Mouse (Mus musculus): Measurements from ENCODE around the gene Fbn1. TPM values are rescaled to one million over a fixed set of nuclear protein-coding genes. Genes with fewer than 3 reads are reported as not detected.

Gene Fbn1
- polyA plus RNA-seq, 1 experiment from 2014 or later: 33.7 TPM

DNA sequence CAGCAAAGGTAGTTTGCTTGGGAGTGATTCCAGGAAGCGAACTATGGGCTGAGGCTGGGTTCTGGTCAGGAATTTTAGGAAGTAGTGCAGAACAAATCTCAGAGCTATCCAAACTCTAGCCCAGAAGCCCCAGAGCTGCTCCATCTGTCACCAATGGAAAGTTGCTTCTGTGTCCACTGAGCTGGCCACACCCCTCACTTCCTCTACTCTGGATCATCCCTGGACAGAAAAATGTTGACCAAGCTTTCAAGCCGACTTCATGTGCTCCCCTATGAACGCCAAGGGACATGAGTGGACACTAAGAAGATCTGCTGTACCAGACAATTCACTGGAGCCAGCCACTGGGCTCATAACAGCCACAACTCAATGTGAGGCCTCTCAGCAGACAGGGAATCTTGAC lies 31.6 kb downstream of the Fbn1 start:
- Histone ChIP-seq H3K27me3 (ENCODE audit: control insufficient read depth, insufficient read depth, low read length) (no peaks in the 10 kb centered on the region), H3K4me3 (replicated peaks; ENCODE audit: low read length) (no peak overlapping the region)

GRCm38 (mm10) chr2:125474690-125475089 lies 33.1 kb downstream of the Fbn1 start:
- no peaks in the 10 kb centered on the region for H3K36me3 ChIP-seq (ENCODE audit: control insufficient read depth, insufficient read depth, low read length)
- WGBS: 80% methylated on average over 5 of the region's 5 CpGs

More for the DNA sequence above, 31.6 kb downstream of the Fbn1 start:
- Histone ChIP-seq H3K27ac (ENCODE audit: low read length) (no peak overlapping the region), H3K4me1 (ENCODE audit: control insufficient read depth, insufficient read depth, low read length) (peaks cover 13% of the 10 kb centered on the region), H3K9me3 (replicated peaks; ENCODE audit: control insufficient read depth, low read length) (no peaks in the 10 kb centered on the region), H3K9ac (ENCODE audit: low read length) (no peak overlapping the region), H3K4me2 (ENCODE audit: low read depth, low read length) (no peak overlapping the region), H3K36me3 (ENCODE audit: control insufficient read depth, insufficient read depth, low read length) (no peaks in the 10 kb centered on the region)
- 69% methylated on average over 3 of the region's 3 CpGs for WGBS
- no peak for ATAC-seq (ENCODE audit: insufficient read depth, low FRiP score)

DNA sequence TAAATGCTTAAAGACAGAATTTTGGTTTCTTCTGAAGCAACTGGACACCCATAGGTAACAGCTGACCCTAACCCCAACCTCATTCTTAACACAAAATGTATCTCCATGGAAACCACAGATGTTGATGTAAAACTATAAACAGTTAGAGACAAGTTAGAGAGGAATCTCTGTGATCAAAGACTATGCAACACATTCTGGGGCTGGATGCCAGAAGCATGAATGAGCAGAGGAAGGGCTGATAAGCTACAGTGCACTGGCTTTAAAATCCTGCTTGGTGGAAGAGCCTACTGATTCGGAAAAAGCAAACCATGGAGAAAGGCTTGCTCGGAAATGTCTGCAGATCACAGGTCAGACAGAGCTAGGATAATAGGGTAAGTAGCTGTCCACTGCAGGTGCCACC lies 34.6 kb downstream of the Fbn1 start:
- 55% methylated on average over 2 of the region's 2 CpGs for WGBS
- no peak for ATAC-seq (ENCODE audit: insufficient read depth, low FRiP score)
- Histone ChIP-seq H3K27me3 (ENCODE audit: control insufficient read depth, insufficient read depth, low read length) (no peaks in the 10 kb centered on the region), H3K4me2 (ENCODE audit: low read depth, low read length) (no peak overlapping the region), H3K4me3 (replicated peaks; ENCODE audit: low read length) (no peak overlapping the region), H3K4me1 (ENCODE audit: control insufficient read depth, insufficient read depth, low read length) (peaks cover 10% of the 10 kb centered on the region), H3K9me3 (replicated peaks; ENCODE audit: control insufficient read depth, low read length) (no peaks in the 10 kb centered on the region), H3K27ac (ENCODE audit: low read length) (no peak overlapping the region), H3K9ac (ENCODE audit: low read length) (no peak overlapping the region), H3K36me3 (ENCODE audit: control insufficient read depth, insufficient read depth, low read length) (no peaks in the 10 kb centered on the region)

More at GRCm38 (mm10) chr2:125474690-125475089, 33.1 kb downstream of the Fbn1 start:
- H3K4me2 ChIP-seq (ENCODE audit: low read depth, low read length): no peak overlapping the region
- H3K9ac ChIP-seq (ENCODE audit: low read length): no peak overlapping the region
- H3K9me3 ChIP-seq (replicated peaks; ENCODE audit: control insufficient read depth, low read length): no peaks in the 10 kb centered on the region
- H3K27ac ChIP-seq (ENCODE audit: low read length): no peak overlapping the region
- H3K4me3 ChIP-seq (replicated peaks; ENCODE audit: low read length): no peak overlapping the region
- peaks cover 10% of the 10 kb centered on the region for H3K4me1 ChIP-seq (ENCODE audit: control insufficient read depth, insufficient read depth, low read length)
- no peak for ATAC-seq (ENCODE audit: insufficient read depth, low FRiP score)
- H3K27me3 ChIP-seq (ENCODE audit: control insufficient read depth, insufficient read depth, low read length): no peaks in the 10 kb centered on the region

- H3K4me2 ChIP-seq (ENCODE audit: low read depth, low read length): no peak overlapping the region
- peaks cover 10% of the 10 kb centered on the region for H3K4me1 ChIP-seq (ENCODE audit: control insufficient read depth, insufficient read depth, low read length)
- H3K36me3 ChIP-seq (ENCODE audit: control insufficient read depth, insufficient read depth, low read length): peaks cover 3% of the 10 kb centered on the region; the same call in 1 of the 2 replicates
- no peak overlapping the region for H3K4me3 ChIP-seq (replicated peaks; ENCODE audit: low read length)
- no peaks in the 10 kb centered on the region for H3K9me3 ChIP-seq (replicated peaks; ENCODE audit: control insufficient read depth, low read length)
- no peaks in the 10 kb centered on the region for H3K27me3 ChIP-seq (ENCODE audit: control insufficient read depth, insufficient read depth, low read length)
- no peak overlapping the region for H3K27ac ChIP-seq (ENCODE audit: low read length)
- 78% methylated on average over 4 of the region's 4 CpGs for WGBS
- ATAC-seq (ENCODE audit: insufficient read depth, low FRiP score): no peak
- no peak overlapping the region for H3K9ac ChIP-seq (ENCODE audit: low read length)
Measured at GRCm38 (mm10) chr2:125471721-125472120, 36.1 kb downstream of the Fbn1 start.

DNA sequence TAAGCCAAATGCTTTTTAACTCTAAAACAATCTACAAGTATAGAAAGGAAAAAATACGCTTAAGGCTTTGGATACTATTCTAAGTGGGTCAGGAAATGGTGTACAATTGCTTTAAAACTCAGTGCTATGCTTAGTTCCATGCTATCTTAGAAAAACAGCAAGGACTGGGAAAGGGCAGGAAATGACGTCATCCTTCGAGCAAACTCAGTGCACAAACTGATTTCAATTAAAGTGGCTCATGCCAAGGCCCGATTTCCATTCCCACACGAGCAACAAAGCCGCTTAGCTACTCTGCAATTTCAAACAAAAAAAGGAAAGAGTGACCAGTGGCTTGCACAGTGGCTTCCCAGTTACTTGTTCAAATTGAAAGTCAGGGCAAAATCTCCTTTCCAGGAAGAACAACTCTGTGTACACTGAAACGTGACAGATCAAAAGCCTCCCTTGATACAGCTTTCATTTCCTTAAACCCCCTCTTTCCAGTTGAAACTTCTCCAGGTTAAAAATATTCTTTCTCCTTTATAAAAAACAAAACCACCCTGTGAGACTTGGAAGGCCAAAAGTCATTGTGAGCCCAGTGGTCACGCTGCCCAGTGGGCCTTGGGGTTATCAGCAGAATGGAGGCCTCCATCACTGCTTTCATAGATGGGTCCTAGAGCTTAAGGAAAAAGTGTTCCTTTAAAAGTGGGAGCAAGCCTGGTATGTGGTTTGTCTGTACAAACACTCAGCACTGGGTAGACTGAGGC lies 37.1 kb downstream of the Fbn1 start:
- Histone ChIP-seq H3K27me3 (ENCODE audit: control insufficient read depth, insufficient read depth, low read length) (no peaks in the 10 kb centered on the region), H3K36me3 (ENCODE audit: control insufficient read depth, insufficient read depth, low read length) (peaks cover 3% of the 10 kb centered on the region; the same call in 1 of the 2 replicates), H3K9me3 (replicated peaks; ENCODE audit: control insufficient read depth, low read length) (no peaks in the 10 kb centered on the region), H3K9ac (ENCODE audit: low read length) (no peak overlapping the region), H3K27ac (ENCODE audit: low read length) (peak overlapping the region; percentile 46), H3K4me1 (ENCODE audit: control insufficient read depth, insufficient read depth, low read length) (peaks cover 10% of the 10 kb centered on the region), H3K4me3 (replicated peaks; ENCODE audit: low read length) (no peak overlapping the region), H3K4me2 (ENCODE audit: low read depth, low read length) (no peak overlapping the region)
- WGBS: 39% methylated on average over 8 of the region's 8 CpGs
- no peak for ATAC-seq (ENCODE audit: insufficient read depth, low FRiP score)

GRCm38 (mm10) chr2:125464036-125464435 lies 43.8 kb downstream of the Fbn1 start:
- Histone ChIP-seq H3K4me1 (ENCODE audit: control insufficient read depth, insufficient read depth, low read length) (peaks cover 6% of the 10 kb centered on the region; the same call in 1 of the 2 replicates), H3K9me3 (replicated peaks; ENCODE audit: control insufficient read depth, low read length) (no peaks in the 10 kb centered on the region), H3K9ac (ENCODE audit: low read length) (no peak overlapping the region), H3K27ac (ENCODE audit: low read length) (no peak overlapping the region), H3K36me3 (ENCODE audit: control insufficient read depth, insufficient read depth, low read length) (peaks cover 6% of the 10 kb centered on the region; the same call in 1 of the 2 replicates), H3K27me3 (ENCODE audit: control insufficient read depth, insufficient read depth, low read length) (no peaks in the 10 kb centered on the region), H3K4me3 (replicated peaks; ENCODE audit: low read length) (no peak overlapping the region), H3K4me2 (ENCODE audit: low read depth, low read length) (no peak overlapping the region)
- ATAC-seq (ENCODE audit: insufficient read depth, low FRiP score): no peak
- WGBS: 80% methylated on average over 6 of the region's 6 CpGs

- no peaks in the 10 kb centered on the region for H3K36me3 ChIP-seq (ENCODE audit: control insufficient read depth, insufficient read depth, low read length)
- no peaks in the 10 kb centered on the region for H3K27me3 ChIP-seq (ENCODE audit: control insufficient read depth, insufficient read depth, low read length)
- peak overlapping the region; percentile 53; the same call in 1 of the 2 replicates for H3K27ac ChIP-seq (ENCODE audit: low read length)
- no peak overlapping the region for H3K4me2 ChIP-seq (ENCODE audit: low read depth, low read length)
- no peak overlapping the region for H3K4me3 ChIP-seq (replicated peaks; ENCODE audit: low read length)
- no peaks in the 10 kb centered on the region for H3K9me3 ChIP-seq (replicated peaks; ENCODE audit: control insufficient read depth, low read length)
- peaks cover 9% of the 10 kb centered on the region; the same call in 1 of the 2 replicates for H3K4me1 ChIP-seq (ENCODE audit: control insufficient read depth, insufficient read depth, low read length)
- no peak overlapping the region for H3K9ac ChIP-seq (ENCODE audit: low read length)
- 0 out of 2 replicates have a peak, but pooled peaks have one; percentile 17 for ATAC-seq (ENCODE audit: insufficient read depth, low FRiP score)
- 44% methylated on average over 3 of the region's 3 CpGs for WGBS
Measured at GRCm38 (mm10) chr2:125459087-125459486, 48.7 kb downstream of the Fbn1 start.

- no peak overlapping the region for H3K27ac ChIP-seq (ENCODE audit: low read length)
- no peak overlapping the region for H3K4me2 ChIP-seq (ENCODE audit: low read depth, low read length)
- H3K4me1 ChIP-seq (ENCODE audit: control insufficient read depth, insufficient read depth, low read length): peaks cover 9% of the 10 kb centered on the region; the same call in 1 of the 2 replicates
- H3K9me3 ChIP-seq (replicated peaks; ENCODE audit: control insufficient read depth, low read length): no peaks in the 10 kb centered on the region
- no peaks in the 10 kb centered on the region for H3K36me3 ChIP-seq (ENCODE audit: control insufficient read depth, insufficient read depth, low read length)
- ATAC-seq (ENCODE audit: insufficient read depth, low FRiP score): no peak
- H3K27me3 ChIP-seq (ENCODE audit: control insufficient read depth, insufficient read depth, low read length): no peaks in the 10 kb centered on the region
- no peak overlapping the region for H3K9ac ChIP-seq (ENCODE audit: low read length)
- no peak overlapping the region for H3K4me3 ChIP-seq (replicated peaks; ENCODE audit: low read length)
- 77% methylated on average over 15 of the region's 15 CpGs for WGBS
Measured at GRCm38 (mm10) chr2:125456059-125456789, 51.6 kb downstream of the Fbn1 start.

- Histone ChIP-seq H3K4me1 (ENCODE audit: control insufficient read depth, insufficient read depth, low read length) (peaks cover 9% of the 10 kb centered on the region; the same call in 1 of the 2 replicates), H3K4me3 (replicated peaks; ENCODE audit: low read length) (no peak overlapping the region), H3K4me2 (ENCODE audit: low read depth, low read length) (no peak overlapping the region), H3K36me3 (ENCODE audit: control insufficient read depth, insufficient read depth, low read length) (no peaks in the 10 kb centered on the region), H3K9ac (ENCODE audit: low read length) (no peak overlapping the region), H3K27ac (ENCODE audit: low read length) (no peak overlapping the region), H3K27me3 (ENCODE audit: control insufficient read depth, insufficient read depth, low read length) (no peaks in the 10 kb centered on the region), H3K9me3 (replicated peaks; ENCODE audit: control insufficient read depth, low read length) (no peaks in the 10 kb centered on the region)
- ATAC-seq (ENCODE audit: insufficient read depth, low FRiP score): no peak
- 77% methylated on average over 5 of the region's 5 CpGs for WGBS
Measured at GRCm38 (mm10) chr2:125454781-125455180, 53.0 kb downstream of the Fbn1 start.
